Mouse (Mus musculus): Measurements from ENCODE around the gene Sgpp2. TPM values are rescaled to one million over a fixed set of nuclear protein-coding genes. Genes with fewer than 3 reads are reported as not detected.
A peak's percentile ranks its signal among the peaks of the same experiment; 100 is the strongest.

Gene Sgpp2
- polyA plus RNA-seq, 1 experiment from 2014 or later, result 20.0 TPM

DNA sequence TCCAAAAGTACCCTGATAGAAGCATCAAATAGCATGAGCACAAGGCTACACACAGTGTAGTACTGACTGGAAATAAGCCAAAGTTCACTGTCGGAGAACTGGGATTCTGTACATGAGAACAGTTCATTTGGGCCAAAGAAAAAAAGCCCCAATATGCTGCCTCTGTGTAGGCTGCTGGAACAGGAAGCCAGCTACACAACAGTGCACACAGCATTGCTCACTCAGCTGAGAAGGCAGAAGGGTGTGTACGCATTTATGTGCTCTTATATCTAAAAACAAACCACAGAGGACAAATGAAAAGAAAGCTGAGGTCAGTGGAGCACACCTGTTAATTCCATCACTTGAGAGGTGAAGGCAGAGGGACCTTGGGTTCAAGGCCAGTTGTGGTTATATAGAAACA lies 125.8 kb downstream of the Sgpp2 start:
- H3K36me3 ChIP-seq, result peaks cover 31% of the 10 kb centered on the region
- peak; percentile 71 for ATAC-seq (replicated peaks; ENCODE audit: low FRiP score)
- H3K9ac ChIP-seq, result no peak overlapping the region
- H3K4me1 ChIP-seq, result 0 out of 2 replicates have a peak, but pooled peaks cover 9% of the 10 kb centered on the region
- H3K27ac ChIP-seq, result peak overlapping the region; percentile 34
- H3K9me3 ChIP-seq (replicated peaks), result no peaks in the 10 kb centered on the region
- H3K27me3 ChIP-seq, result no peaks in the 10 kb centered on the region
- H3K4me3 ChIP-seq (replicated peaks), result no peak overlapping the region
- 60% methylated on average over 2 of the region's 2 CpGs for WGBS
- no peak overlapping the region for H3K4me2 ChIP-seq

GRCm38 (mm10) chr1:78436445-78436844 lies 126.3 kb downstream of the Sgpp2 start:
- WGBS, result 94% methylated on average over 1 of the region's 1 CpGs
- H3K36me3 ChIP-seq, result peaks cover 36% of the 10 kb centered on the region
- no peak overlapping the region; the same call in 1 of the 2 replicates for H3K27ac ChIP-seq
- no peaks in the 10 kb centered on the region for H3K27me3 ChIP-seq
- H3K4me3 ChIP-seq (replicated peaks), result no peak overlapping the region
- no peak overlapping the region for H3K9ac ChIP-seq
- ATAC-seq (replicated peaks; ENCODE audit: low FRiP score), result no peak
- H3K9me3 ChIP-seq (replicated peaks), result no peaks in the 10 kb centered on the region
- H3K4me1 ChIP-seq, result peaks cover 12% of the 10 kb centered on the region; the same call in 1 of the 2 replicates
- no peak overlapping the region for H3K4me2 ChIP-seq

GRCm38 (mm10) chr1:78437150-78437549 lies 127.0 kb downstream of the Sgpp2 start:
- H3K27me3 ChIP-seq, result no peaks in the 10 kb centered on the region
- WGBS, result 72% methylated on average over 3 of the region's 3 CpGs
- no peaks in the 10 kb centered on the region for H3K9me3 ChIP-seq (replicated peaks)
- H3K4me1 ChIP-seq, result peaks cover 12% of the 10 kb centered on the region; the same call in 1 of the 2 replicates
- no peak overlapping the region for H3K4me3 ChIP-seq (replicated peaks)
- no peak overlapping the region for H3K9ac ChIP-seq
- peaks cover 37% of the 10 kb centered on the region for H3K36me3 ChIP-seq
- H3K27ac ChIP-seq, result peak overlapping the region; percentile 37; the same call in 1 of the 2 replicates
- no peak for ATAC-seq (replicated peaks; ENCODE audit: low FRiP score)
- H3K4me2 ChIP-seq, result no peak overlapping the region

DNA sequence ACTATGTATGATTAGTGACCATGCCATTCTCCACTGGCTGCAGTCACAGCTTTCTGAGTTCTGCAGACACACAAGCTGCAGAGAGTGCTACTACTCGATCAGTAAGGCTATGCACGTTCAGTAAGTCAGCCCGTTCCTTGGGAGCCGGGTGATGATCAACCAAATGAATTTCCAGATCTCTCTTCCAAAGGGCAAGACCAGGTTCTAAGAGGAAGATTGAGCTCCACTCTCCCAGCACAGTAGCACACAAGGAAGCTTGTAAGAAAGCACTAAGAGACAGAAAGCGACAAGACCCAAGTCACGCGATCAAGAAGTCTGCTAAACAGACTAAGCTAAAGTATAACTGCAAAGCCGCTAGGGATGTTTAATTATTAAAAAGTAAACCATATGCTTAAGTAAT lies 130.6 kb downstream of the Sgpp2 start:
- Histone ChIP-seq H3K27me3 (no peaks in the 10 kb centered on the region), H3K4me1 (peaks cover 13% of the 10 kb centered on the region; the same call in 1 of the 2 replicates), H3K9me3 (replicated peaks) (no peaks in the 10 kb centered on the region), H3K9ac (no peak overlapping the region), H3K4me2 (no peak overlapping the region), H3K27ac (peak overlapping the region; percentile 61), H3K4me3 (replicated peaks) (no peak overlapping the region), H3K36me3 (peaks cover 58% of the 10 kb centered on the region)
- ATAC-seq (replicated peaks; ENCODE audit: low FRiP score), result peak; percentile 69
- 82% methylated on average over 8 of the region's 8 CpGs for WGBS

- no peaks in the 10 kb centered on the region for H3K27me3 ChIP-seq
- 93% methylated on average over 7 of the region's 7 CpGs for WGBS
- no peaks in the 10 kb centered on the region for H3K9me3 ChIP-seq (replicated peaks)
- H3K4me2 ChIP-seq, result no peak overlapping the region
- H3K27ac ChIP-seq, result no peak overlapping the region
- ATAC-seq (replicated peaks; ENCODE audit: low FRiP score), result no peak
- no peak overlapping the region for H3K9ac ChIP-seq
- peaks cover 63% of the 10 kb centered on the region for H3K36me3 ChIP-seq
- H3K4me3 ChIP-seq (replicated peaks), result no peak overlapping the region
- H3K4me1 ChIP-seq, result peaks cover 11% of the 10 kb centered on the region; the same call in 1 of the 2 replicates
These were observed 132.9 kb downstream of the Sgpp2 start for GRCm38 (mm10) chr1:78443056-78443455.

- ATAC-seq (replicated peaks; ENCODE audit: low FRiP score), result peak; percentile 79
- Histone ChIP-seq H3K4me1 (peaks cover 5% of the 10 kb centered on the region; the same call in 1 of the 2 replicates), H3K36me3 (peaks cover 69% of the 10 kb centered on the region), H3K4me2 (no peak overlapping the region), H3K27ac (peak overlapping the region; percentile 68), H3K4me3 (replicated peaks) (no peak overlapping the region), H3K27me3 (no peaks in the 10 kb centered on the region), H3K9ac (no peak overlapping the region), H3K9me3 (replicated peaks) (no peaks in the 10 kb centered on the region)
- 78% methylated on average over 8 of the region's 8 CpGs for WGBS
These were observed 136.1 kb downstream of the Sgpp2 start for GRCm38 (mm10) chr1:78446232-78446631.

DNA sequence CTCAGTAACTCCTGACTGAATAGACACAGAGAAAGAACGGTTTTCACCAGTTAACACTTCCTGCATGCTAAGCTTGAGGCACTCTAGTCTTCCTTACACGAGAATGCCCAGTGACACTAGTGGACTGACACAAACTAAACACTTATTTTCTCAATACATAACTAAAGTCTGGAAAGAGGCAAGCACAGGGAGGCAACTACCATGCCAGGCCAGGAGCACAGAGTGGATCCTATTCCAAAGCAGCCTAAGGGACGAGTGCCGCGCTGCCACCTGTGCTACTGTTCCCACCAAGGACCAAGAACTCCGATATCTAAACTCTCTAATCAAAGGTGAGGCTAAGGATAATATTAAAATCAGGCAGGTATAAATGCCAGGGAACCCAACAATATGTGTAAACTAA lies 136.6 kb downstream of the Sgpp2 start:
- peak overlapping the region; percentile 34; the same call in 1 of the 2 replicates for H3K27ac ChIP-seq
- H3K9me3 ChIP-seq (replicated peaks), result no peaks in the 10 kb centered on the region
- peaks cover 5% of the 10 kb centered on the region; the same call in 1 of the 2 replicates for H3K4me1 ChIP-seq
- no peak overlapping the region for H3K9ac ChIP-seq
- no peaks in the 10 kb centered on the region for H3K27me3 ChIP-seq
- 88% methylated on average over 6 of the region's 6 CpGs for WGBS
- ATAC-seq (replicated peaks; ENCODE audit: low FRiP score), result no peak
- H3K4me2 ChIP-seq, result no peak overlapping the region
- H3K4me3 ChIP-seq (replicated peaks), result no peak overlapping the region
- peaks cover 70% of the 10 kb centered on the region for H3K36me3 ChIP-seq

GRCm38 (mm10) chr1:78448091-78448490 lies 137.9 kb downstream of the Sgpp2 start:
- WGBS, result 73% methylated on average over 1 of the region's 1 CpGs

DNA sequence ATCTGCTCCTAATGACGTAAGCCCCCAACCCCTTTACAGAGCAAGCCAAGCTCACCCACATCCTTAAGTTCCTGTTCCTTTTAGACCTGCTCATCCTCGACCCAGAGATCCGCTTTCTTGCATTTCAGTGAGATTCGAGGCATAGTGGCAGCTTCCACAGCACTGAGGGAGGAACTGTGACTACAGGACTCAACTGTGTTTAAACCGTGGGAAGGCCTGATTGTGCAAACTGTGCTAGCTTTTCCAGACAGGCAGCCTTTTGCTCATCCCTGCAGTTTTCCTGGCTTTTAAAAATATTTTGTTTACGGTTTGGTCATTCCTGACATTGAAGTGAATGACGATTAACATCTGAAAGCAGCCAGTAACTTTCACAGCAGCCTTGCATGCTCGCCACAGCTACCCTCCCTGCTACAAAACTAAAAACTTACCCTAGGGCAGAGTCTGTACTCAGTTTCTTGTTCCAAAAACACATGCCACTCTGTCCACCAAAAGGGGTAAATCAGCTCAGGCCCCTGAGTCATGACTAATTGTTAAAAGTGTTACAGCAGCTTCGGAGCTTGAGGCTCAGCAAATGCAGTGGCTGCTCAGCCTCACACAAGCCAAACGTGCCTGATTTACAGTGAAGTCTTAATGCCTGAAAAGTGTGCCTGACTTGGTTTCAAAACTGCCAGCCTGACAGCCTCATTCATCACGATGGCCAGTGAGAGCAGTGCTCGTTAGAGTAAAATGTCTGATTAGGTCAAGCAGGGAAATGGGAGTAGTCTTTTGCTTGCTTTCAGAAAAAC lies 141.1 kb downstream of the Sgpp2 start:
- H3K4me2 ChIP-seq, result no peak overlapping the region
- WGBS, result 62% methylated on average over 12 of the region's 12 CpGs
- H3K27ac ChIP-seq, result no peak overlapping the region
- ATAC-seq (replicated peaks; ENCODE audit: low FRiP score), result no peak
- H3K9ac ChIP-seq, result no peak overlapping the region
- H3K27me3 ChIP-seq, result no peaks in the 10 kb centered on the region
- no peaks in the 10 kb centered on the region for H3K9me3 ChIP-seq (replicated peaks)
- H3K36me3 ChIP-seq, result peaks cover 75% of the 10 kb centered on the region
- H3K4me3 ChIP-seq (replicated peaks), result no peak overlapping the region
- H3K4me1 ChIP-seq, result 0 out of 2 replicates have a peak, but pooled peaks cover 2% of the 10 kb centered on the region

More at GRCm38 (mm10) chr1:78448091-78448490, 137.9 kb downstream of the Sgpp2 start:
- H3K9me3 ChIP-seq (replicated peaks), result no peaks in the 10 kb centered on the region
- H3K27me3 ChIP-seq, result no peaks in the 10 kb centered on the region
- H3K4me3 ChIP-seq (replicated peaks), result no peak overlapping the region
- H3K4me2 ChIP-seq, result no peak overlapping the region
- H3K4me1 ChIP-seq, result peaks cover 7% of the 10 kb centered on the region; the same call in 1 of the 2 replicates
- no peak overlapping the region for H3K27ac ChIP-seq
- peaks cover 73% of the 10 kb centered on the region for H3K36me3 ChIP-seq
- H3K9ac ChIP-seq, result no peak overlapping the region
- no peak for ATAC-seq (replicated peaks; ENCODE audit: low FRiP score)

DNA sequence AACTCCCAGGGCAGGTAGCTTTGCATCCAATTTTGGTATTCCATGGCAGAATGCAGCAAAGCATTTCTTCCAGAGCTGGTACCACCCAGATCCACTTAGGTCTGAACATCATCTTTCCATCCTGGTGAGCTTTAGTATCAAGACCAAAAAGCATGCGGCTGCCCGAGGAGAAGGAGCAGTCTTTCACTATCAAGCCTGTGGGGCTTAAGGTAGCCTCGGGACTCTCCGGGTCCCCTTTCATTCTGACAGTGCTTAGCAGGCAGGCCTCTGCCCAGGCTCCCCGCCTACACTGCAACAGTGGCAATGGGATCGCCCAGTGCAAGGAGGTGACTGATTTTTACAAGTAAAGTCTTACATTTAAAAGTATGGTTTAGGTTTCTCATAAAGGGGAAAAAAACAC lies 142.4 kb downstream of the Sgpp2 start:
- no peak overlapping the region for H3K9ac ChIP-seq
- no peak overlapping the region for H3K4me2 ChIP-seq
- H3K4me1 ChIP-seq, result 0 out of 2 replicates have a peak, but pooled peaks cover 2% of the 10 kb centered on the region
- H3K27me3 ChIP-seq, result no peaks in the 10 kb centered on the region
- H3K4me3 ChIP-seq (replicated peaks), result no peak overlapping the region
- WGBS, result 88% methylated on average over 6 of the region's 6 CpGs
- peaks cover 82% of the 10 kb centered on the region for H3K36me3 ChIP-seq
- no peaks in the 10 kb centered on the region for H3K9me3 ChIP-seq (replicated peaks)
- ATAC-seq (replicated peaks; ENCODE audit: low FRiP score), result no peak
- H3K27ac ChIP-seq, result no peak overlapping the region

- Histone ChIP-seq H3K9me3 (replicated peaks) (no peaks in the 10 kb centered on the region), H3K4me3 (replicated peaks) (no peak overlapping the region), H3K4me1 (0 out of 2 replicates have a peak, but pooled peaks cover 2% of the 10 kb centered on the region), H3K9ac (no peak overlapping the region), H3K27me3 (no peaks in the 10 kb centered on the region), H3K36me3 (peaks cover 84% of the 10 kb centered on the region), H3K4me2 (no peak overlapping the region), H3K27ac (no peak overlapping the region)
- ATAC-seq (replicated peaks; ENCODE audit: low FRiP score), result no peak
- WGBS, result 77% methylated on average over 8 of the region's 8 CpGs
These were observed 143.7 kb downstream of the Sgpp2 start for GRCm38 (mm10) chr1:78453886-78454285.

- 33% methylated on average over 7 of the region's 7 CpGs for WGBS
- ATAC-seq (replicated peaks; ENCODE audit: low FRiP score), result no peak
These were observed 144.5 kb downstream of the Sgpp2 start for GRCm38 (mm10) chr1:78454659-78455058.

More at GRCm38 (mm10) chr1:78454659-78455058, 144.5 kb downstream of the Sgpp2 start:
- Histone ChIP-seq H3K27ac (no peak overlapping the region), H3K4me1 (0 out of 2 replicates have a peak, but pooled peaks cover 2% of the 10 kb centered on the region), H3K9ac (no peak overlapping the region), H3K27me3 (no peaks in the 10 kb centered on the region), H3K36me3 (peaks cover 85% of the 10 kb centered on the region), H3K9me3 (replicated peaks) (no peaks in the 10 kb centered on the region), H3K4me3 (replicated peaks) (no peak overlapping the region), H3K4me2 (no peak overlapping the region)
